Mouse (Mus musculus): ENCODE measurements around the gene Gm11213.

Gene Gm11213

GRCm38 (mm10) chr4:63604945-63605344 is at the start of gene Gm11213:
Gene Gm11213, minus strand, starts transcription at chr4:63605261.
- no peak for DNase-seq

GRCm38 (mm10) chr4:63654381-63654780 is 49.3 kb upstream of the Gm11213 start:
- peak; percentile 13 to 14 for DNase-seq

- no peak for DNase-seq
Observed at GRCm38 (mm10) chr4:63643956-63644726, 39.1 kb upstream of the Gm11213 start.

- no peak for DNase-seq
Observed at GRCm38 (mm10) chr4:63639842-63640241, 34.8 kb upstream of the Gm11213 start.

- no peak for DNase-seq
Observed at GRCm38 (mm10) chr4:63638603-63639002, 33.5 kb upstream of the Gm11213 start.

- DNase-seq: no peak
Observed at GRCm38 (mm10) chr4:63633181-63633580, 28.1 kb upstream of the Gm11213 start.

DNA sequence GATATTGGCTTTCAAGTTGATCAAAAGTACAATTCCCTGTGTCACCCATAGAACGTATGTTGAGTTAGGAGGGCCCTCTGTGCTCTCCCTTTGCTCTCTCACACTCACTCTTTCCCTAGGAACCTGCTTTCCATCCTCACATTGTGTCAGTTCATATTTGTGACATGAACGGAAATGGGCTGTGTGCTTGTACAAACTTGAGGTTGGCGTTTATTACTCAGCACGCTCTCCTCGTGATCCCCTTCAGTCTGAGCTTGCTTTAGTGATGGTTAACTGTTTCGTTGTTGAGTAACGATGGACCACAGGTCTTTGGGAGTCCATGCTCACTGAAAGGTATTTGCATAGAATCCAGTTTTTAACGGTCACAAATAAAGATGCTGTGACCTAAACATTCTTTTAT is 22.1 kb upstream of the Gm11213 start:
- DNase-seq: no peak

- DNase-seq: no peak
Observed at GRCm38 (mm10) chr4:63625563-63626080, 20.6 kb upstream of the Gm11213 start.

- DNase-seq: peak; percentile 48
Observed at GRCm38 (mm10) chr4:63622378-63622835, 17.3 kb upstream of the Gm11213 start, which contains the start of gene Tex48. Gene Tex48, minus strand, starts transcription at chr4:63622428.

DNA sequence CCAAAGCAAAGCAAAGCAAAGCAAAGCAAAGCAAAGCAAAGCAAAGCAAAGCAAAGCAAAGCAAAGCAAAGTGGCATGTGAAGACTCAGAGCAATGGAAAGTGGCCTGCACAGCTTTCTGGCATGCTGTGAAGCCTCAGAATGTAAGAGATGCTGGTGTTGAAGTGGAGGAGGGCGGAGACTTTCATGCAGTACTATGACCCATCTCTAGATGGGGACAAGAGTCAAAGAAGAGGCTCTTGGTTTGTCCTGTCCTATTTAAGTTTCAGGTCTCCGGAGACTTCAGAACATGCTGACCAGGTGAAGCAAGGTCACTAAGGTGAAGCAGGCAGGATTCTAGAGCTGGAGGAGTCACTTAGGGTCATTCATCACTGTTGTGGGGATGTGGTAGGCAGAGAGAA is 16.8 kb upstream of the Gm11213 start:
- DNase-seq: no peak

DNA sequence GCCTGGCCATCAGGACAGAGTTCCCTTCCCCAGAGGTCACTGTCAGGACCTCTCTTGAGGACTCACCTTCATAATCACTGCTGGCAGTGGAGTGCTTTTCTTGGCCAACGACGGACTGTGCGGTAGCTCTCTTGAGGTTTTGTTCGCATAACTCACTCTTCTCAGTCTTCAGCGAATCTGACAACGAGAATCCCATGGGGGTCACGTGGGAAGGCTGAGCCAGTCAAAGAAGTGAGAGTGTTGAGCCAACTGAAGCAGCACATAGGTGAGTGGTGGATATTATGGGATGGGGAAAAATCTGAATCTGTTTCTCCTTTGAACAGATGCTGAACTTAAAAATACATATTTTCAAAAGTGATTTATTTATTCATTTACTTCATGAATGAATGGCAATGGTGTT is 3.3 kb upstream of the Gm11213 start:
- DNase-seq: no peak

DNA sequence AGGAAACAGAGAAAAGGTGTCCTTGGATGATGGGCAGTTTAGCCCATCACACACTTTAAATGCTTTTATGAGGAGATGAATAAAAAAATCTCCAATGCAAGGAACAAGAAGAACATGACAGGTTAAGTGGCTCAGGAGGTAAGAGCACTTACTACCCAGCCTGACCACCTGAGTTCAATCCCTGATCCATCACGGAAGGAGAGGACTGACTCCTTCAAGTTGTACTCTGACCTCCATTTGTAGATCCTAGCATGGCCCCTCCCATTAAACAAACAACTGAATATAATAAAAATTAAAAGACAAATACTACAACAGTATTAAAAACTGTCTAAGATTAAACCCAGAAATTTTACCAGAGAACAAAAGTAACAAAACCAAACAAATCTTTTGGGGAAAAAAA is 907 bp upstream of the Gm11213 start:
- no peak for DNase-seq

GRCm38 (mm10) chr4:63605545-63605944 is 484 bp upstream of the Gm11213 start:
- no peak for DNase-seq

DNA sequence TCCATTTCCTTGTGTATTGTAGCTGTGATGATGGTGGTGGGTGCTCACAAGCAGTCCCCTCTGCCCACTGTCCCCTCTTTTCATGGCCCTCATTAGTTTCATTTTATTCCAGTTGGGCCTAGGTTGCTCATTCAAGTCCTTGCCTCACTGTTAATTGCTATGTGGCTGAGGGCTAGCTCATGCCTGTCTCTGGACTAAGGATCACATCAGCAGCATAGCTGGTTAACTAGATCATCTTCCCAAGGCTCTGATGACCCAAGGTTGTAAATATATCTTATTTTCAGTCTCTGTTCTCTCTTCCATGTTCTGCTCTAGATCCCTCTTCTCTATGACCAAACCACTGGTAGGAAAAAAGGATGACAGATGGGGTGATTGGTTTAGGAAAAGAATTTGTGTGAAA is 3.8 kb downstream of the Gm11213 start:
- DNase-seq: no peak

- no peak for DNase-seq
Observed at GRCm38 (mm10) chr4:63600786-63601185, 4.3 kb downstream of the Gm11213 start.

- DNase-seq: no peak
Observed at GRCm38 (mm10) chr4:63596010-63596409, 9.1 kb downstream of the Gm11213 start.

DNA sequence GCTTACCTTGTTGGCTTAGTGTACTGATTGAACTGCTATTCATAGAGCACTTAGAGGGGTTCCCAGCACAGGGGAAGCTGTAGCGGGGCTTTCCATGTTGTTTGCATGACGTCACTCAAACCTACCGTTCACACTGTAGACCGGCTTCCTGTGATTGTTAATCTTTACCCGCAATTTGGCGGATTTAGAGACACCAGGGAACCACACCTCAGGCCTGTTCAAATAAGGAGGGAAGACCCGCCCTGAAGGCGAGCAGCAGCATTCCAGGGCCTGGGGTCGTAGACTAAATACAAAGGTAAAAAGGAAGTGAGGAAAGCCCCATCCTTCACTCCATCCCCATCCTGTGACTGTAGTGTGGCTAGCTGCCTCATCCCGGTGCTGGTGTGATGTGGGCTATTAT is 9.8 kb downstream of the Gm11213 start:
- DNase-seq: no peak

- DNase-seq: no peak
Observed at GRCm38 (mm10) chr4:63594459-63595110, 10.5 kb downstream of the Gm11213 start.

- DNase-seq: no peak
Observed at GRCm38 (mm10) chr4:63590538-63590937, 14.5 kb downstream of the Gm11213 start.

DNA sequence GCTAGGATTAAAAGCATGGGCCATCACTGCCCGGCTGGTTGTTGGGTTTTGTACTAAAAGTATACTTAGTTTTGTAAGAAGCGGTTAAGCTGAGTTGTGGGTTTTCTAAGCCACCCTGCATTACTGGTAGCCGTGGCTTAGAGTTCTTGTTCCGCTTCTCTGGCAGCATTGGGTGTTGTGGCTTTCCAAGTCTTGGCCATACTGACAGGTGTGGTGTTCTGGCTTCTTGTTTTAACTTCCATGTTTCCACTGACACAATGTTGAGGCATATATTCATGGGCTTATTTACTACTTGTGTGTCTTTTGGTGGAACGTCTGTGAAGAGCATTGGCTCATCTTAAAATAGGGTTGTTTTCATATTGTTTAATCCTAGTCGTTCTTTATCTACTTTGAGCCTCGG is 15.1 kb downstream of the Gm11213 start:
- DNase-seq: no peak

- no peak for DNase-seq
Observed at GRCm38 (mm10) chr4:63586240-63586639, 18.8 kb downstream of the Gm11213 start.

DNA sequence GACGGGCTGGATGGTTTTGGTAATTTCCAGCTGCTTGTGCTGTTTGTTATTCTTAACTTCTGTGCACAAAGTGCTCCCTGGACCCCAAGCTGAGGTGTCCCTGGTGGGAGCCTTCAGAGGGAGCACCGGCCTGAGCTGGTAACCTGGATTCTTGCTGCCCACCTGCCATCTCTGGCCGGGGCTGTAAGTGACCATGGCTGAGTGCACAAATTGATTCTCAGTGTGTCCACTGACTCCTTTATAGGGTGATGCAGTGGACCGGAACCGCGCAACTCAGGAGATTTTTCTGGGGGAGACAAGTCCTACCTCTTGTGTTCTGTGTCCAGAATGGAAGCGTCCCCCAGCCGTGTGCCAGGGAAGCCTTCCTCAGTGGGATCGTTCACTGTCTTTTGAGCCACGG is 19.8 kb downstream of the Gm11213 start:
- DNase-seq: no peak

GRCm38 (mm10) chr4:63582580-63582979 is 22.5 kb downstream of the Gm11213 start:
- no peak for DNase-seq

- DNase-seq: no peak
Observed at GRCm38 (mm10) chr4:63580078-63580477, 25.0 kb downstream of the Gm11213 start.

All from cerebellum, postnatal 10 days (tissue).